Mouse (Mus musculus): ENCODE results near the gene Gm21698. TPM values are rescaled to one million over a fixed set of nuclear protein-coding genes. Genes with fewer than 3 reads are reported as not detected.
"Not testable (repeated sequence)": the region's sequence is repeated elsewhere in the genome, so short reads cannot be mapped to it uniquely, and the experiment has no call there.

Gm21698 gene
- 0.09 and 0.12 TPM in 2 replicates for polyA plus RNA-seq (2016; fragmentation: Nextera tagmentation; extraction: Ambion mirVana)

DNA sequence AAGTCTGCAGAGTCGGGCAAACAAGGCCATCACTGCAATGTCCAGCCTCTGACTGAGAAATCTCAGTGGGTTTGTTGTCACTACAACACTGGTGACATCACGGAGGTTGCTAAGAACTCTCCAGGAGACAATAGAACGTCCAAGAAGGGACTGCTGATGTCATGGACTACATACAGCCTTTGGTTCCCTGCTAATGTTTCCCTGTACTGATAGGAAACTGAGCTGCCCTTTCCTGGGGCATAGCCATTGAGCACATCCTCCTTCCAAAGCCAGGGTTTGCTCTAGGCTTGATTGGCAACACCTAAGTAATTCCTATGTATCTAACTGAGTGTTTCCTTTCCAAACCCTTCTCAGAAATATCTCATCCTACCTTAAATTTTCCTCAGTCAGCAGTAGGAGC lies at the start of gene Gm21698:
Gene Gm21698, minus strand, starts transcription at position 101 of the 400 bp plus-strand sequence.
- no CpG with 5 or more reads among the region's 3 CpGs for WGBS
- H3K9me3 ChIP-seq; H3K36me3 ChIP-seq (replicated peaks): not testable (repeated sequence)

DNA sequence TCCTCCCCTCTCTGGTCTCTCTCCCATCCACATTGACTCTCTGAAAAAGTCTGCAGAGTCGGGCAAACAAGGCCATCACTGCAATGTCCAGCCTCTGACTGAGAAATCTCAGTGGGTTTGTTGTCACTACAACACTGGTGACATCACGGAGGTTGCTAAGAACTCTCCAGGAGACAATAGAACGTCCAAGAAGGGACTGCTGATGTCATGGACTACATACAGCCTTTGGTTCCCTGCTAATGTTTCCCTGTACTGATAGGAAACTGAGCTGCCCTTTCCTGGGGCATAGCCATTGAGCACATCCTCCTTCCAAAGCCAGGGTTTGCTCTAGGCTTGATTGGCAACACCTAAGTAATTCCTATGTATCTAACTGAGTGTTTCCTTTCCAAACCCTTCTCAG lies 34.4 kb upstream of the Gm21698 start, which contains the start of gene Gm5862:
Gene Gm5862, minus strand, starts transcription at position 101 of the 400 bp plus-strand sequence.
- no CpG with 5 or more reads among the region's 3 CpGs for WGBS
- DNase-seq (ENCODE audit: low spot score); H3K4me3 ChIP-seq; H3K27me3 ChIP-seq (replicated peaks; ENCODE audit: low read depth, poor library complexity, severe bottlenecking); H3K9me3 ChIP-seq; H3K4me1 ChIP-seq; H3K36me3 ChIP-seq (replicated peaks); H3K27ac ChIP-seq (replicated peaks): not testable (repeated sequence)

More for the DNA sequence above, at the start of gene Gm21698:
- not testable (repeated sequence) for H3K4me3 ChIP-seq; H3K4me1 ChIP-seq; DNase-seq (ENCODE audit: low spot score); H3K27me3 ChIP-seq (replicated peaks; ENCODE audit: low read depth, poor library complexity, severe bottlenecking); H3K27ac ChIP-seq (replicated peaks)

DNA sequence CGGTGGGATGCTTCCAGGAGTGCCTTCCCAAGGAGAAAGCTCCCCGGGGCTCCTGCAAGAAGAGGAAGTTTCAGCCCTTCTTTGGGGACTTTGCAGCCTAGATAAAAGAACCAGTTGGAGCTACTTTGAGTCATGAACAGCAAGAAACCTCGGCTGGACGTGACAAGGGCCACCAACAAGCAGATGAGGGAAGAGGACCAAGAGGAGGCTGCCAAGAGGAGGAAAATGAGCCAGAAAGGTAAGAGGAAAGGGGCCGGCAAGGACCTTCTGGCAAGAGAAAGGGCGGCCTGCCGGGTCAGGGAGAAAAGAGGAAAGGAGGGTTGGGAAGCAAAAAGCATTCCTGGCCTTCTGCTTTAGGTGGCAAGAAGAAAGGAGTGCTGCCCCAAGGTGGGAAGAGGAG lies 19.2 kb upstream of the Gm21698 start:
- not testable (repeated sequence) for H3K27ac ChIP-seq (replicated peaks); H3K4me3 ChIP-seq; DNase-seq (ENCODE audit: low spot score); H3K9me3 ChIP-seq; H3K4me1 ChIP-seq; H3K36me3 ChIP-seq (replicated peaks)
- WGBS = 72% methylated on average over 7 of the region's 7 CpGs
- peaks cover 16% of the 10 kb centered on the region for H3K27me3 ChIP-seq (replicated peaks; ENCODE audit: low read depth, poor library complexity, severe bottlenecking)

DNA sequence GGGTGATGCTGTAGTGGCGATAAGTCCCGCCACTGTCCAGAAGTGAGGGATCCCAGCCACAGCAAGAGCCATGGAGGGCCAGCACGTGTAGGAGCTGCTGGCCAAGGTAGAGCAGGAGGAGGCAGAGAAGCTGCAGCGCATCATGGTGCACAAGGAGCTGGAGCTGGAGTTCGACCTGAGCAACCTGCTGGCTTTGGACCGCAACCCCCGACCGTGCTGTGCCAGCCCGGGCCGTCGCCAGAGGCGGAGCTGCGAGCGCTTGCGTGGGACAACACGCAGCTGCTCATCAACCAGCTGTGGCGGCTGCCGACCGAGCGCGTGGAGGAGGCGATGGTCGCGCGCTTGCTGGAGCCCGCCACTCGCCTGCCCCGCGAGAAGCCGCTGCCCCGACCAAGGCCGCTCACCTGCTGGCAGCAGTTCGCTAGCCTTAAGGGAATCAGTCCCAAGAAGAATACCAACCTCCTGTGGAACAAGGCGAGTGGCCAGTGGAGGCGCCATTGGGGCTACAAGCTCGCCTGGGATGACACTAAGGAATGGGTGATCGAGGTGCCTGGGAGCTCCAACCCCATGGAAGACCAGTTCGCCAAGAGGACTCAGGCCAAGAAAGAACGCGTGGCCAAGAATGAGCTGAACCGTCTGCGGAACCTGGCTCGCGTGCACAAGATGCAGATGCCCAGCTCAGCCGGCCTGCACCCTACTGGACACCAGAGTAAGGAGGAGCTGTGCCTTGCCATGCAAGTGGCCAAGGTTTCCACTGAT lies 18.7 kb upstream of the Gm21698 start:
- peak; percentile 64 for DNase-seq (ENCODE audit: low spot score)
- H3K9me3 ChIP-seq; H3K36me3 ChIP-seq (replicated peaks); H3K27ac ChIP-seq (replicated peaks); H3K4me1 ChIP-seq: not testable (repeated sequence)
- 17% methylated on average over 45 of the region's 45 CpGs for WGBS
- Histone ChIP-seq H3K27me3 (replicated peaks; ENCODE audit: low read depth, poor library complexity, severe bottlenecking) (peaks cover 16% of the 10 kb centered on the region), H3K4me3 (peak overlapping the region; percentile 47)

DNA sequence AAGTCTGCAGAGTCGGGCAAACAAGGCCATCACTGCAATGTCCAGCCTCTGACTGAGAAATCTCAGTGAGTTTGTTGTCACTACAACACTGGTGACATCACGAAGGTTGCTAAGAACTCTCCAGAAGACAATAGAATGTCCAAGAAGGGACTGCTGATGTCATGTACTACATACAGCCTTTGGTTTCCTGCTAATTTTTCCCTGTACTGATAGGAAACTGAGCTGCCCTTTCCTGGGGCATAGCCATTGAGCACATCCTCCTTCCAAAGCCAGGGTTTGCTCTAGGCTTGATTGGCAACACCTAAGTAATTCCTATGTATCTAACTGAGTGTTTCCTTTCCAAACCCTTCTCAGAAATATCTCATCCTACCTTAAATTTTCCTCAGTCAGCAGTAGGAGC lies 16.2 kb upstream of the Gm21698 start, which contains the start of gene Gm1979:
Gene Gm1979, minus strand, starts transcription at position 101 of the 400 bp plus-strand sequence.
- H3K4me3 ChIP-seq; DNase-seq (ENCODE audit: low spot score); H3K36me3 ChIP-seq (replicated peaks); H3K4me1 ChIP-seq; H3K9me3 ChIP-seq; H3K27ac ChIP-seq (replicated peaks): not testable (repeated sequence)
- 95% methylated on average over 1 of the region's 2 CpGs for WGBS
- peaks cover 16% of the 10 kb centered on the region for H3K27me3 ChIP-seq (replicated peaks; ENCODE audit: low read depth, poor library complexity, severe bottlenecking)

DNA sequence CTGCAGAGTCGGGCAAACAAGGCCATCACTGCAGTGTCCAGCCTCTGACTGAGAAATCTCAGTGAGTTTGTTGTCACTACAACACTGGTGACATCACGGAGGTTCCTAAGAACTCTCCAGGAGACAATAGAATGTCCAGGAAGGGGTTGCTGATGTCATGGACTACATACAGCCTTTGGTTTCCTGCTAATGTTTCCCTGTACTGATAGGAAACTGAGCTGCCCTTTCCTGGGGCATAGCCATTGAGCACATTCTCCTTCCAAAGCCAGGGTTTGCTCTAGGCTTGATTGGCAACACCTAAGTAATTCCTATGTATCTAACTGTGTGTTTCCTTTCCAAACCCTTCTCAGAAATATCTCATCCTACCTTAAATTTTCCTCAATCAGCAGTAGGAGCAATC lies 15.9 kb downstream of the Gm21698 start, which contains the start of gene Gm21680:
Gene Gm21680, minus strand, starts transcription at position 101 of the 400 bp plus-strand sequence.
- not testable (repeated sequence) for DNase-seq (ENCODE audit: low spot score); H3K27me3 ChIP-seq (replicated peaks; ENCODE audit: low read depth, poor library complexity, severe bottlenecking)
- no CpG with 5 or more reads among the region's 2 CpGs for WGBS

DNA sequence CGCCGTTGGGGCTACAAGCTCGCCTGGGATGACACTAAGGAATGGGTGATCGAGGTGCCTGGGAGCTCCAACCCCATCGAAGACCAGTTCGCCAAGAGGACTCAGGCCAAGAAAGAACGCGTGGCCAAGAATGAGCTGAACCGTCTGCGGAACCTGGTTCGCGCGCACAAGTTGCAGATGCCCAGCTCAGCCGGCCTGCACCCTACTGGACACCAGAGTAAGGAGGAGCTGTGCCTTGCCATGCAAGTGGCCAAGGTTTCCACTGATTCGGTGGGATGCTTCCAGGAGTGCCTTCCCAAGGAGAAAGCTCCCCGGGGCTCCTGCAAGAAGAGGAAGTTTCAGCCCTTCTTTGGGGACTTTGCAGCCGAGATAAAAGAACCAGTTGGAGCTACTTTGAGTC lies 31.4 kb downstream of the Gm21698 start:
- H3K27ac ChIP-seq (replicated peaks); H3K36me3 ChIP-seq (replicated peaks); H3K9me3 ChIP-seq; DNase-seq (ENCODE audit: low spot score); H3K4me1 ChIP-seq: not testable (repeated sequence)
- Histone ChIP-seq H3K27me3 (replicated peaks; ENCODE audit: low read depth, poor library complexity, severe bottlenecking) (peaks cover 13% of the 10 kb centered on the region), H3K4me3 (peak overlapping the region; percentile 40; the same call in 1 of the 2 replicates)
- WGBS = 58% methylated on average over 17 of the region's 17 CpGs

More for the DNA sequence above, 15.9 kb downstream of the Gm21698 start, which contains the start of gene Gm21680:
- not testable (repeated sequence) for H3K27ac ChIP-seq (replicated peaks); H3K36me3 ChIP-seq (replicated peaks); H3K4me3 ChIP-seq; H3K4me1 ChIP-seq; H3K9me3 ChIP-seq

DNA sequence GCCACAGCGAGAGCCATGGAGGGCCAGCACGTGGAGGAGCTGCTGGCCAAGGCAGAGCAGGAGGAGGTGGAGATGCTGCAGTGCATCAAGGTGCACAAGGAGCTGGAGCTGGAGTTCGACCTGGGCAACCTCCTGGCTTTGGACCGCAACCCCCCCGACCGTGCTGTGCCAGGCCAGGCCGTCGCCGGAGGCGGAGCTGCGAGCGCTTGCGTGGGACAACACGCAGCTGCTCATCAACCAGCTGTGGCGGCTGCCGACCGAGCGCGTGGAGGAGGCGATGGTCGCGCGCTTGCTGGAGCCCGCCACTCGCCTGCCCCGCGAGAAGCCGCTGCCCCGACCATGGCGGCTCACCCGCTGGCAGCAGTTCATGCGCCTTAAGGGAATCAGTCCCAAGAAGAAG lies 31.8 kb downstream of the Gm21698 start:
- H3K27me3 ChIP-seq (replicated peaks; ENCODE audit: low read depth, poor library complexity, severe bottlenecking) = peaks cover 13% of the 10 kb centered on the region
- 28% methylated on average over 32 of the region's 32 CpGs for WGBS
- H3K9me3 ChIP-seq; H3K4me1 ChIP-seq; H3K27ac ChIP-seq (replicated peaks); H3K36me3 ChIP-seq (replicated peaks): not testable (repeated sequence)
- peak overlapping the region; percentile 40 for H3K4me3 ChIP-seq
- DNase-seq (ENCODE audit: low spot score) = peak; percentile 33

DNA sequence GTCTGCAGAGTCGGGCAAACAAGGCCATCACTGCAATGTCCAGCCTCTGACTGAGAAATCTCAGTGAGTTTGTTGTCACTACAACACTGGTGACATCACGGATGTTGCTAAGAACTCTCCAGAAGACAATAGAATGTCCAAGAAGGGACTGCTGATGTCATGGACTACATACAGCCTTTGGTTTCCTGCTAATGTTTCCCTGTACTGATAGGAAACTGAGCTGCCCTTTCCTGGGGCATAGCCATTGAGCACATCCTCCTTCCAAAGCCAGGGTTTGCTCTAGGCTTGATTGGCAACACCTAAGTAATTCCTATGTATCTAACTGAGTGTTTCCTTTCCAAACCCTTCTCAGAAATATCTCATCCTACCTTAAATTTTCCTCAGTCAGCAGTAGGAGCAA lies 34.1 kb downstream of the Gm21698 start, which contains the start of gene Gm21671:
Gene Gm21671, minus strand, starts transcription at position 101 of the 400 bp plus-strand sequence.
- not testable (repeated sequence) for H3K4me1 ChIP-seq; DNase-seq (ENCODE audit: low spot score); H3K9me3 ChIP-seq; H3K4me3 ChIP-seq; H3K27ac ChIP-seq (replicated peaks); H3K36me3 ChIP-seq (replicated peaks)
- peaks cover 13% of the 10 kb centered on the region for H3K27me3 ChIP-seq (replicated peaks; ENCODE audit: low read depth, poor library complexity, severe bottlenecking)
- WGBS = 82% methylated on average over 2 of the region's 2 CpGs

DNA sequence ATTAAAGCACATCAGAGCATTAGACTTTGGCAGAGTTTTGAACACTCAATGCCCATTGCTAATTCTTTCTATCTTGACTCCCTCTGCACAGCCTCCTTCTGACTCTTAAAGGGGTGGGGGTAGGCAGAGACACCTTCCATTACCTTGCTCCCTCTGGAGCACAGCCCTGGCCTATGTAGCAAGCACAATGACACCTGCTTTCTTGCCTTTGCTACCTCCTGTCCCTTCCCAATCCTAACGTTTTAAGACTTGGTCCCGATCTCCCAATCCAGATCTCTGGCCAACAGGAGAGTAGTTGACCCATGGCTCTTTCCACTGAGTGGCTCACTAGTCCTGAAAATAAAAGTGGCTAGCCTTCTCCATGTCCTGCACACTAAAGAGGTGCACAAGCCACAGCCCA lies 43.1 kb downstream of the Gm21698 start:
- H3K27ac ChIP-seq (replicated peaks); H3K4me3 ChIP-seq; DNase-seq (ENCODE audit: low spot score); H3K4me1 ChIP-seq; H3K27me3 ChIP-seq (replicated peaks; ENCODE audit: low read depth, poor library complexity, severe bottlenecking); H3K9me3 ChIP-seq; H3K36me3 ChIP-seq (replicated peaks): not testable (repeated sequence)
- 87% methylated on average over 2 of the region's 2 CpGs for WGBS

DNA sequence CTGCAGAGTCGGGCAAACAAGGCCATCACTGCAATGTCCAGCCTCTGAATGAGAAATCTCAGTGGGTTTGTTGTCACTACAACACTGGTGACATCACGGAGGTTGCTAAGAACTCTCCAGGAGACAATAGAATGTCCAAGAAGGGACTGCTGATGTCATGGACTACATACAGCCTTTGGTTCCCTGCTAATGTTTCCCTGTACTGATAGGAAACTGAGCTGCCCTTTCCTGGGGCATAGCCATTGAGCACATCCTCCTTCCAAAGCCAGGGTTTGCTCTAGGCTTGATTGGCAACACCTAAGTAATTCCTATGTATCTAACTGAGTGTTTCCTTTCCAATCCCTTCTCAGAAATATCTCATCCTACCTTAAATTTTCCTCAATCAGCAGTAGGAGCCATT lies 46.2 kb downstream of the Gm21698 start, which contains the start of gene Gm21663:
Gene Gm21663, minus strand, starts transcription at position 101 of the 400 bp plus-strand sequence.
- not testable (repeated sequence) for H3K36me3 ChIP-seq (replicated peaks); H3K9me3 ChIP-seq; H3K4me1 ChIP-seq; DNase-seq (ENCODE audit: low spot score); H3K27ac ChIP-seq (replicated peaks); H3K4me3 ChIP-seq; H3K27me3 ChIP-seq (replicated peaks; ENCODE audit: low read depth, poor library complexity, severe bottlenecking)
- 64% methylated on average over 2 of the region's 2 CpGs for WGBS

All from embryonic facial prominence, embryonic 10.5 days (tissue).